Mouse (Mus musculus) bone marrow macrophage, adult 2 months (primary cell): Measurements from ENCODE around the gene Pomgnt1.

Experiments
- CTCF ChIP-seq: IDR thresholded peaks from 2 replicates; pipeline ENCODE4 v1.5.1; 2012; ENCODE audit warnings: low read depth, mild to moderate bottlenecking, low read length, moderate library complexity
- POLR2A ChIP-seq: IDR thresholded peaks from 2 replicates; pipeline ENCODE4 v1.6.1; 2012; ENCODE audit warnings: mild to moderate bottlenecking, low read depth, low read length, borderline replicate concordance

GRCm38 (mm10) chr4:116110695-116111094, 12.9 kb upstream of the Pomgnt1 start:
- TF ChIP-seq CTCF (no peak), POLR2A (no peak)
